Mouse (Mus musculus) liver, embryonic 16.5 days (tissue): ENCODE measurements around the gene Inpp5a. TPM values are rescaled to one million over a fixed set of nuclear protein-coding genes. Genes with fewer than 3 reads are reported as not detected.

Source experiments
- ATAC-seq: fragments of 200-750 bp; cut with Nextera tagmentation; 2 replicates; pipeline ENCODE4 v1.8.0; 2017; ENCODE audit warnings: low read depth, mild to moderate bottlenecking, moderate number of reproducible peaks, moderate library complexity
- H3K27ac ChIP-seq: fragments of 300-500 bp; sonication (generic); 2 replicates; pipeline ENCODE4 v1.5.1; 2014; ENCODE audit warnings: mild to moderate bottlenecking, low read length
- H3K27me3 ChIP-seq: fragments of 300-500 bp; sonication (generic); 2 replicates; pipeline ENCODE4 v1.6.1; 2014; ENCODE audit warnings: low read depth, low read length, mixed read lengths; ENCODE audit not compliant: control insufficient read depth, insufficient read depth
- H3K36me3 ChIP-seq: fragments of 300-500 bp; sonication (generic); 2 replicates; pipeline ENCODE4 v1.6.1; 2014; ENCODE audit warnings: mild to moderate bottlenecking; ENCODE audit not compliant: control insufficient read depth, insufficient read depth
- H3K4me1 ChIP-seq: fragments of 300-500 bp; sonication (generic); 2 replicates; pipeline ENCODE4 v1.6.1; 2014; ENCODE audit warnings: low read depth, low read length, mixed read lengths; ENCODE audit not compliant: control insufficient read depth
- H3K4me2 ChIP-seq: fragments of 300-500 bp; sonication (generic); 2 replicates; pipeline ENCODE4 v1.6.1; 2014; ENCODE audit warnings: low read depth, low read length, mixed read lengths
- H3K4me3 ChIP-seq: fragments of 300-500 bp; sonication (generic); 2 replicates; pipeline ENCODE4 v1.5.1; 2014; ENCODE audit warnings: low read depth, mild to moderate bottlenecking, low read length
- H3K9ac ChIP-seq: fragments of 300-500 bp; sonication (generic); 2 replicates; pipeline ENCODE4 v1.6.1; 2014; ENCODE audit warnings: low read depth, low read length
- H3K9me3 ChIP-seq: fragments of 300-500 bp; sonication (generic); replicated peaks from 2 replicates; pipeline ENCODE4 v1.6.1; 2016; ENCODE audit warnings: low read length; ENCODE audit not compliant: control insufficient read depth
- WGBS: fragments of 180-500 bp; shearing (Covaris S2); extraction: QIAGEN DNeasy Blood & Tissue Kit; methylation state at CpG from one replicate; pipeline ENCODE4 v1.1.7; 2014; ENCODE audit not compliant: insufficient replicate concordance; 5-methylcytosine and 5-hydroxymethylcytosine counted together
- polyA plus RNA-seq: library from polyadenylated mRNA; unstranded; fragments of >200 nt; fragmentation: Nextera tagmentation; extraction: Ambion mirVana; gene quantifications from 2 replicates; pipeline ENCODE4 v1.2.1, GENCODE M21; 2015

The Inpp5a gene
- polyA plus RNA-seq, 1 experiment from 2014 or later: 3.5 TPM

- 60% methylated on average over 3 of the region's 3 CpGs for WGBS
- H3K4me2 ChIP-seq: no peak overlapping the region
Observed at GRCm38 (mm10) chr7:139360890-139361559, 27.9 kb upstream of the Inpp5a start.

GRCm38 (mm10) chr7:139361799-139362198 is 27.1 kb upstream of the Inpp5a start:
- Histone ChIP-seq H3K27me3 (no peaks in the 10 kb centered on the region), H3K4me1 (no peaks in the 10 kb centered on the region), H3K36me3 (no peaks in the 10 kb centered on the region), H3K4me3 (no peak overlapping the region), H3K9ac (no peak overlapping the region), H3K9me3 (no peaks in the 10 kb centered on the region), H3K27ac (no peak overlapping the region), H3K4me2 (no peak overlapping the region)
- 57% methylated on average over 5 of the region's 5 CpGs for WGBS
- ATAC-seq: no peak

More at GRCm38 (mm10) chr7:139360890-139361559, 27.9 kb upstream of the Inpp5a start:
- no peak overlapping the region for H3K4me3 ChIP-seq
- H3K9ac ChIP-seq: no peak overlapping the region
- H3K9me3 ChIP-seq: no peaks in the 10 kb centered on the region
- no peak for ATAC-seq
- H3K4me1 ChIP-seq: no peaks in the 10 kb centered on the region
- H3K27me3 ChIP-seq: no peaks in the 10 kb centered on the region
- no peaks in the 10 kb centered on the region for H3K36me3 ChIP-seq
- H3K27ac ChIP-seq: no peak overlapping the region

GRCm38 (mm10) chr7:139362514-139362913 is 26.4 kb upstream of the Inpp5a start:
- Histone ChIP-seq H3K4me3 (no peak overlapping the region), H3K36me3 (no peaks in the 10 kb centered on the region), H3K27me3 (no peaks in the 10 kb centered on the region), H3K4me2 (no peak overlapping the region), H3K4me1 (no peaks in the 10 kb centered on the region), H3K9me3 (no peaks in the 10 kb centered on the region), H3K27ac (no peak overlapping the region), H3K9ac (no peak overlapping the region)
- WGBS: 79% methylated on average over 3 of the region's 3 CpGs
- no peak for ATAC-seq

- no peaks in the 10 kb centered on the region for H3K36me3 ChIP-seq
- H3K9ac ChIP-seq: no peak overlapping the region
- no peak overlapping the region for H3K4me2 ChIP-seq
- H3K4me3 ChIP-seq: no peak overlapping the region
- no peak for ATAC-seq
- 68% methylated on average over 13 of the region's 13 CpGs for WGBS
- no peaks in the 10 kb centered on the region for H3K4me1 ChIP-seq
- H3K9me3 ChIP-seq: no peaks in the 10 kb centered on the region
- H3K27me3 ChIP-seq: no peaks in the 10 kb centered on the region
- H3K27ac ChIP-seq: no peak overlapping the region
Observed at GRCm38 (mm10) chr7:139363281-139364004, 25.5 kb upstream of the Inpp5a start.

- 14% methylated on average over 9 of the region's 9 CpGs for WGBS
- no peaks in the 10 kb centered on the region for H3K4me1 ChIP-seq
Observed at GRCm38 (mm10) chr7:139364005-139364557, 24.8 kb upstream of the Inpp5a start.

GRCm38 (mm10) chr7:139364936-139365830 is 23.7 kb upstream of the Inpp5a start:
- no peak overlapping the region for H3K4me2 ChIP-seq
- ATAC-seq: no peak
- no peaks in the 10 kb centered on the region for H3K27me3 ChIP-seq
- 49% methylated on average over 13 of the region's 13 CpGs for WGBS
- H3K4me3 ChIP-seq: no peak overlapping the region
- no peak overlapping the region for H3K27ac ChIP-seq
- H3K36me3 ChIP-seq: no peaks in the 10 kb centered on the region
- no peaks in the 10 kb centered on the region for H3K4me1 ChIP-seq
- no peak overlapping the region for H3K9ac ChIP-seq
- no peaks in the 10 kb centered on the region for H3K9me3 ChIP-seq

More at GRCm38 (mm10) chr7:139364005-139364557, 24.8 kb upstream of the Inpp5a start:
- no peaks in the 10 kb centered on the region for H3K36me3 ChIP-seq
- peak; percentile 42 for ATAC-seq
- H3K9ac ChIP-seq: no peak overlapping the region
- no peaks in the 10 kb centered on the region for H3K27me3 ChIP-seq
- no peak overlapping the region for H3K4me2 ChIP-seq
- no peak overlapping the region for H3K4me3 ChIP-seq
- no peak overlapping the region for H3K27ac ChIP-seq
- H3K9me3 ChIP-seq: no peaks in the 10 kb centered on the region

- H3K27ac ChIP-seq: no peak overlapping the region
- no peak overlapping the region for H3K4me2 ChIP-seq
- ATAC-seq: no peak
- H3K27me3 ChIP-seq: no peaks in the 10 kb centered on the region
- WGBS: 52% methylated on average over 3 of the region's 3 CpGs
- H3K9me3 ChIP-seq: no peaks in the 10 kb centered on the region
- no peak overlapping the region for H3K9ac ChIP-seq
- no peaks in the 10 kb centered on the region for H3K4me1 ChIP-seq
- no peaks in the 10 kb centered on the region for H3K36me3 ChIP-seq
- no peak overlapping the region for H3K4me3 ChIP-seq
Observed at GRCm38 (mm10) chr7:139366131-139366530, 22.8 kb upstream of the Inpp5a start.

GRCm38 (mm10) chr7:139366549-139366948 is 22.4 kb upstream of the Inpp5a start:
- Histone ChIP-seq H3K4me2 (no peak overlapping the region), H3K27me3 (no peaks in the 10 kb centered on the region), H3K27ac (no peak overlapping the region), H3K4me1 (no peaks in the 10 kb centered on the region), H3K9ac (no peak overlapping the region), H3K4me3 (no peak overlapping the region), H3K36me3 (no peaks in the 10 kb centered on the region), H3K9me3 (no peaks in the 10 kb centered on the region)
- WGBS: 30% methylated on average over 4 of the region's 4 CpGs
- ATAC-seq: no peak
